Mouse (Mus musculus): ENCODE data around the gene Spock2.

GRCm38 (mm10) chr10:60174506-60174905 is 68.5 kb downstream of the Spock2 start:
- TF ChIP-seq GATA1 (IDR thresholded peaks at IDR 0.05; ENCODE audit: low read length), result no peak
- TF ChIP-seq TAL1 (IDR thresholded peaks at IDR 0.05; ENCODE audit: low read length), result no peak

Data from erythroblast, embryonic 14.5 days (primary cell).